Mouse (Mus musculus): Measurements from ENCODE around the gene Wbp4. TPM values are rescaled to one million over a fixed set of nuclear protein-coding genes. Genes with fewer than 3 reads are reported as not detected.

Wbp4 gene
- polyA plus RNA-seq, 1 experiment from 2014 or later = 42.5 TPM

- WGBS = 16% methylated on average over 1 of the region's 1 CpGs
- no peaks in the 10 kb centered on the region for H3K27me3 ChIP-seq (replicated peaks; ENCODE audit: control insufficient read depth, insufficient read depth, low read length)
- no peak overlapping the region for H3K4me2 ChIP-seq (ENCODE audit: low read length)
- no peaks in the 10 kb centered on the region for H3K9me3 ChIP-seq (ENCODE audit: control insufficient read depth, low read length)
- H3K27ac ChIP-seq (ENCODE audit: low read length) = no peak overlapping the region
- 0 out of 2 replicates have a peak, but pooled peaks cover 3% of the 10 kb centered on the region for H3K4me1 ChIP-seq (replicated peaks; ENCODE audit: control insufficient read depth, insufficient read depth, low read length)
- ATAC-seq = no peak
- H3K36me3 ChIP-seq (ENCODE audit: control insufficient read depth, insufficient read depth) = no peaks in the 10 kb centered on the region
- no peak overlapping the region for H3K4me3 ChIP-seq (replicated peaks; ENCODE audit: low read length)
- H3K9ac ChIP-seq (replicated peaks; ENCODE audit: low read depth, low read length) = no peak overlapping the region
Observed at GRCm38 (mm10) chr14:79519663-79519975, 38.3 kb upstream of the Wbp4 start.

GRCm38 (mm10) chr14:79518761-79519662 is 37.7 kb upstream of the Wbp4 start:
- Histone ChIP-seq H3K9me3 (ENCODE audit: control insufficient read depth, low read length) (no peaks in the 10 kb centered on the region), H3K36me3 (ENCODE audit: control insufficient read depth, insufficient read depth) (no peaks in the 10 kb centered on the region), H3K4me2 (ENCODE audit: low read length) (no peak overlapping the region), H3K27ac (ENCODE audit: low read length) (no peak overlapping the region), H3K9ac (replicated peaks; ENCODE audit: low read depth, low read length) (no peak overlapping the region), H3K4me1 (replicated peaks; ENCODE audit: control insufficient read depth, insufficient read depth, low read length) (0 out of 2 replicates have a peak, but pooled peaks cover 3% of the 10 kb centered on the region), H3K4me3 (replicated peaks; ENCODE audit: low read length) (no peak overlapping the region), H3K27me3 (replicated peaks; ENCODE audit: control insufficient read depth, insufficient read depth, low read length) (no peaks in the 10 kb centered on the region)
- WGBS = 55% methylated on average over 19 of the region's 19 CpGs
- ATAC-seq = no peak

GRCm38 (mm10) chr14:79518123-79518522 is 36.8 kb upstream of the Wbp4 start:
- 0 out of 2 replicates have a peak, but pooled peaks cover 3% of the 10 kb centered on the region for H3K4me1 ChIP-seq (replicated peaks; ENCODE audit: control insufficient read depth, insufficient read depth, low read length)
- H3K27ac ChIP-seq (ENCODE audit: low read length) = no peak overlapping the region
- H3K36me3 ChIP-seq (ENCODE audit: control insufficient read depth, insufficient read depth) = no peaks in the 10 kb centered on the region
- no peaks in the 10 kb centered on the region for H3K27me3 ChIP-seq (replicated peaks; ENCODE audit: control insufficient read depth, insufficient read depth, low read length)
- H3K9me3 ChIP-seq (ENCODE audit: control insufficient read depth, low read length) = no peaks in the 10 kb centered on the region
- H3K4me2 ChIP-seq (ENCODE audit: low read length) = no peak overlapping the region
- 81% methylated on average over 2 of the region's 2 CpGs for WGBS
- H3K9ac ChIP-seq (replicated peaks; ENCODE audit: low read depth, low read length) = no peak overlapping the region
- no peak overlapping the region for H3K4me3 ChIP-seq (replicated peaks; ENCODE audit: low read length)
- no peak for ATAC-seq

GRCm38 (mm10) chr14:79517185-79517740 is 35.9 kb upstream of the Wbp4 start:
- ATAC-seq = no peak
- Histone ChIP-seq H3K9ac (replicated peaks; ENCODE audit: low read depth, low read length) (no peak overlapping the region), H3K4me2 (ENCODE audit: low read length) (no peak overlapping the region), H3K27ac (ENCODE audit: low read length) (no peak overlapping the region), H3K36me3 (ENCODE audit: control insufficient read depth, insufficient read depth) (no peaks in the 10 kb centered on the region), H3K9me3 (ENCODE audit: control insufficient read depth, low read length) (no peaks in the 10 kb centered on the region), H3K27me3 (replicated peaks; ENCODE audit: control insufficient read depth, insufficient read depth, low read length) (no peaks in the 10 kb centered on the region), H3K4me3 (replicated peaks; ENCODE audit: low read length) (no peak overlapping the region), H3K4me1 (replicated peaks; ENCODE audit: control insufficient read depth, insufficient read depth, low read length) (0 out of 2 replicates have a peak, but pooled peaks cover 3% of the 10 kb centered on the region)
- 91% methylated on average over 8 of the region's 8 CpGs for WGBS

- no peak overlapping the region for H3K9ac ChIP-seq (replicated peaks; ENCODE audit: low read depth, low read length)
- H3K27me3 ChIP-seq (replicated peaks; ENCODE audit: control insufficient read depth, insufficient read depth, low read length) = no peaks in the 10 kb centered on the region
- no peak overlapping the region for H3K4me3 ChIP-seq (replicated peaks; ENCODE audit: low read length)
- 0 out of 2 replicates have a peak, but pooled peaks cover 3% of the 10 kb centered on the region for H3K4me1 ChIP-seq (replicated peaks; ENCODE audit: control insufficient read depth, insufficient read depth, low read length)
- no peak for ATAC-seq
- H3K4me2 ChIP-seq (ENCODE audit: low read length) = no peak overlapping the region
- no peaks in the 10 kb centered on the region for H3K9me3 ChIP-seq (ENCODE audit: control insufficient read depth, low read length)
- 87% methylated on average over 2 of the region's 2 CpGs for WGBS
- H3K27ac ChIP-seq (ENCODE audit: low read length) = no peak overlapping the region
- H3K36me3 ChIP-seq (ENCODE audit: control insufficient read depth, insufficient read depth) = no peaks in the 10 kb centered on the region
Observed at GRCm38 (mm10) chr14:79516751-79517150, 35.4 kb upstream of the Wbp4 start.

- H3K9me3 ChIP-seq (ENCODE audit: control insufficient read depth, low read length) = no peaks in the 10 kb centered on the region
- ATAC-seq = no peak
- no peaks in the 10 kb centered on the region for H3K27me3 ChIP-seq (replicated peaks; ENCODE audit: control insufficient read depth, insufficient read depth, low read length)
- 0 out of 2 replicates have a peak, but pooled peaks cover 1% of the 10 kb centered on the region for H3K4me1 ChIP-seq (replicated peaks; ENCODE audit: control insufficient read depth, insufficient read depth, low read length)
- no peak overlapping the region for H3K27ac ChIP-seq (ENCODE audit: low read length)
- H3K9ac ChIP-seq (replicated peaks; ENCODE audit: low read depth, low read length) = no peak overlapping the region
- H3K36me3 ChIP-seq (ENCODE audit: control insufficient read depth, insufficient read depth) = no peaks in the 10 kb centered on the region
- H3K4me3 ChIP-seq (replicated peaks; ENCODE audit: low read length) = no peak overlapping the region
- no peak overlapping the region for H3K4me2 ChIP-seq (ENCODE audit: low read length)
- 67% methylated on average over 5 of the region's 5 CpGs for WGBS
Observed at GRCm38 (mm10) chr14:79516243-79516610, 34.9 kb upstream of the Wbp4 start.

- WGBS = 73% methylated on average over 8 of the region's 8 CpGs
- H3K4me2 ChIP-seq (ENCODE audit: low read length) = no peak overlapping the region
- ATAC-seq = no peak
Observed at GRCm38 (mm10) chr14:79515511-79516242, 34.4 kb upstream of the Wbp4 start.

GRCm38 (mm10) chr14:79515100-79515499 is 33.8 kb upstream of the Wbp4 start:
- no peak for ATAC-seq

More at GRCm38 (mm10) chr14:79515511-79516242, 34.4 kb upstream of the Wbp4 start:
- H3K36me3 ChIP-seq (ENCODE audit: control insufficient read depth, insufficient read depth) = no peaks in the 10 kb centered on the region
- no peak overlapping the region for H3K4me3 ChIP-seq (replicated peaks; ENCODE audit: low read length)
- H3K27ac ChIP-seq (ENCODE audit: low read length) = no peak overlapping the region
- H3K9ac ChIP-seq (replicated peaks; ENCODE audit: low read depth, low read length) = no peak overlapping the region
- no peaks in the 10 kb centered on the region for H3K4me1 ChIP-seq (replicated peaks; ENCODE audit: control insufficient read depth, insufficient read depth, low read length)
- no peaks in the 10 kb centered on the region for H3K9me3 ChIP-seq (ENCODE audit: control insufficient read depth, low read length)
- H3K27me3 ChIP-seq (replicated peaks; ENCODE audit: control insufficient read depth, insufficient read depth, low read length) = no peaks in the 10 kb centered on the region

GRCm38 (mm10) chr14:79513951-79514350 is 32.6 kb upstream of the Wbp4 start:
- no peak overlapping the region for H3K9ac ChIP-seq (replicated peaks; ENCODE audit: low read depth, low read length)

More at GRCm38 (mm10) chr14:79515100-79515499, 33.8 kb upstream of the Wbp4 start:
- H3K27ac ChIP-seq (ENCODE audit: low read length) = no peak overlapping the region
- no peaks in the 10 kb centered on the region for H3K27me3 ChIP-seq (replicated peaks; ENCODE audit: control insufficient read depth, insufficient read depth, low read length)
- no peak overlapping the region for H3K4me2 ChIP-seq (ENCODE audit: low read length)
- H3K4me3 ChIP-seq (replicated peaks; ENCODE audit: low read length) = no peak overlapping the region
- 77% methylated on average over 8 of the region's 8 CpGs for WGBS
- no peaks in the 10 kb centered on the region for H3K4me1 ChIP-seq (replicated peaks; ENCODE audit: control insufficient read depth, insufficient read depth, low read length)
- no peaks in the 10 kb centered on the region for H3K36me3 ChIP-seq (ENCODE audit: control insufficient read depth, insufficient read depth)
- no peak overlapping the region for H3K9ac ChIP-seq (replicated peaks; ENCODE audit: low read depth, low read length)
- H3K9me3 ChIP-seq (ENCODE audit: control insufficient read depth, low read length) = no peaks in the 10 kb centered on the region

More at GRCm38 (mm10) chr14:79513951-79514350, 32.6 kb upstream of the Wbp4 start:
- no peaks in the 10 kb centered on the region for H3K9me3 ChIP-seq (ENCODE audit: control insufficient read depth, low read length)
- no peaks in the 10 kb centered on the region for H3K36me3 ChIP-seq (ENCODE audit: control insufficient read depth, insufficient read depth)
- ATAC-seq = no peak
- WGBS = 73% methylated on average over 2 of the region's 2 CpGs
- no peak overlapping the region for H3K4me2 ChIP-seq (ENCODE audit: low read length)
- no peak overlapping the region for H3K27ac ChIP-seq (ENCODE audit: low read length)
- no peaks in the 10 kb centered on the region for H3K4me1 ChIP-seq (replicated peaks; ENCODE audit: control insufficient read depth, insufficient read depth, low read length)
- no peaks in the 10 kb centered on the region for H3K27me3 ChIP-seq (replicated peaks; ENCODE audit: control insufficient read depth, insufficient read depth, low read length)
- no peak overlapping the region for H3K4me3 ChIP-seq (replicated peaks; ENCODE audit: low read length)

Measured in forebrain, embryonic 16.5 days (tissue).